Mouse (Mus musculus): Measurements from ENCODE around the gene Idh3b. TPM values are rescaled to one million over a fixed set of nuclear protein-coding genes. Genes with fewer than 3 reads are reported as not detected.

The Idh3b gene
- polyA plus RNA-seq (2014; fragmentation: Nextera tagmentation; extraction: Ambion mirVana) = 326 and 327 TPM in 2 replicates

GRCm38 (mm10) chr2:130283854-130284654 is at the start of gene Idh3b:
Idh3b (minus strand) TSS chr2:130284547.
- H3K36me3 ChIP-seq (ENCODE audit: control insufficient read depth, insufficient read depth, low read length) = peaks cover 40% of the 10 kb centered on the region
- H3K9me3 ChIP-seq (ENCODE audit: control insufficient read depth, low read length) = no peaks in the 10 kb centered on the region
- H3K27ac ChIP-seq (replicated peaks in 1 of 2; ENCODE audit: control insufficient read depth in 1 of 2, insufficient read depth in 1 of 2, low read depth in 2 of 2, low read length in 2 of 2) = peak within 1 kb of the TSS; percentile 74 to 88
- WGBS = under 1% methylated on average over 51 of the region's 51 CpGs
- H3K9ac ChIP-seq (ENCODE audit: low read length) = peak within 1 kb of the TSS; percentile 89
- peak within 1 kb of the TSS; percentile 78 for H3K4me2 ChIP-seq (ENCODE audit: low read length)
- H3K4me3 ChIP-seq (ENCODE audit: control insufficient read depth in 1 of 2, insufficient read depth in 1 of 2, low read depth in 1 of 2, low read length in 2 of 2) = peak within 1 kb of the TSS; percentile 52 to 95
- H3K4me1 ChIP-seq (ENCODE audit: control insufficient read depth in 2 of 2, insufficient read depth in 2 of 2, low read length in 2 of 2) = peaks cover 3 to 13% of the 10 kb centered on the region in 2 experiments; a peak in 3 of 4 replicates
- no peaks in the 10 kb centered on the region for H3K27me3 ChIP-seq (ENCODE audit: control insufficient read depth, insufficient read depth, low read length)
- ATAC-seq (ENCODE audit: insufficient number of reproducible peaks, insufficient read depth, low FRiP score, low read depth) = peak; percentile 74

- ATAC-seq (ENCODE audit: insufficient number of reproducible peaks, insufficient read depth, low FRiP score, low read depth) = no peak
- Histone ChIP-seq H3K4me2 (ENCODE audit: low read length) (no peak overlapping the region), H3K36me3 (ENCODE audit: control insufficient read depth, insufficient read depth, low read length) (no peaks in the 10 kb centered on the region), H3K4me1 (ENCODE audit: control insufficient read depth in 2 of 2, insufficient read depth in 2 of 2, low read length in 2 of 2) (no peaks in the 10 kb centered on the region), H3K27me3 (ENCODE audit: control insufficient read depth, insufficient read depth, low read length) (no peaks in the 10 kb centered on the region), H3K9me3 (ENCODE audit: control insufficient read depth, low read length) (no peaks in the 10 kb centered on the region), H3K27ac (replicated peaks in 1 of 2; ENCODE audit: control insufficient read depth in 1 of 2, insufficient read depth in 1 of 2, low read depth in 2 of 2, low read length in 2 of 2) (no peak overlapping the region), H3K4me3 (ENCODE audit: control insufficient read depth in 1 of 2, insufficient read depth in 1 of 2, low read depth in 1 of 2, low read length in 2 of 2) (no peak overlapping the region), H3K9ac (ENCODE audit: low read length) (no peak overlapping the region)
- 78% methylated on average over 2 of the region's 2 CpGs for WGBS
Observed at GRCm38 (mm10) chr2:130329502-130329901, 45.2 kb upstream of the Idh3b start.

GRCm38 (mm10) chr2:130327057-130327456 is 42.7 kb upstream of the Idh3b start:
- WGBS = 74% methylated on average over 1 of the region's 1 CpGs
- Histone ChIP-seq H3K27me3 (ENCODE audit: control insufficient read depth, insufficient read depth, low read length) (no peaks in the 10 kb centered on the region), H3K9me3 (ENCODE audit: control insufficient read depth, low read length) (no peaks in the 10 kb centered on the region), H3K9ac (ENCODE audit: low read length) (no peak overlapping the region), H3K27ac (replicated peaks in 1 of 2; ENCODE audit: control insufficient read depth in 1 of 2, insufficient read depth in 1 of 2, low read depth in 2 of 2, low read length in 2 of 2) (no peak overlapping the region), H3K4me2 (ENCODE audit: low read length) (no peak overlapping the region), H3K36me3 (ENCODE audit: control insufficient read depth, insufficient read depth, low read length) (no peaks in the 10 kb centered on the region), H3K4me3 (ENCODE audit: control insufficient read depth in 1 of 2, insufficient read depth in 1 of 2, low read depth in 1 of 2, low read length in 2 of 2) (no peak overlapping the region), H3K4me1 (ENCODE audit: control insufficient read depth in 2 of 2, insufficient read depth in 2 of 2, low read length in 2 of 2) (no peaks in the 10 kb centered on the region)
- no peak for ATAC-seq (ENCODE audit: insufficient number of reproducible peaks, insufficient read depth, low FRiP score, low read depth)

GRCm38 (mm10) chr2:130303014-130303413 is 18.7 kb upstream of the Idh3b start:
- ATAC-seq (ENCODE audit: insufficient number of reproducible peaks, insufficient read depth, low FRiP score, low read depth) = no peak
- Histone ChIP-seq H3K27ac (replicated peaks in 1 of 2; ENCODE audit: control insufficient read depth in 1 of 2, insufficient read depth in 1 of 2, low read depth in 2 of 2, low read length in 2 of 2) (no peak overlapping the region), H3K4me2 (ENCODE audit: low read length) (no peak overlapping the region), H3K9ac (ENCODE audit: low read length) (no peak overlapping the region), H3K27me3 (ENCODE audit: control insufficient read depth, insufficient read depth, low read length) (peaks cover 8% of the 10 kb centered on the region; the same call in 1 of the 2 replicates), H3K4me3 (ENCODE audit: control insufficient read depth in 1 of 2, insufficient read depth in 1 of 2, low read depth in 1 of 2, low read length in 2 of 2) (no peak overlapping the region), H3K4me1 (ENCODE audit: control insufficient read depth in 2 of 2, insufficient read depth in 2 of 2, low read length in 2 of 2) (no peaks in the 10 kb centered on the region), H3K9me3 (ENCODE audit: control insufficient read depth, low read length) (no peaks in the 10 kb centered on the region), H3K36me3 (ENCODE audit: control insufficient read depth, insufficient read depth, low read length) (0 out of 2 replicates have a peak, but pooled peaks cover 3% of the 10 kb centered on the region)
- WGBS = 51% methylated on average over 4 of the region's 4 CpGs

- no peak overlapping the region for H3K27ac ChIP-seq (replicated peaks in 1 of 2; ENCODE audit: control insufficient read depth in 1 of 2, insufficient read depth in 1 of 2, low read depth in 2 of 2, low read length in 2 of 2)
- no peak for ATAC-seq (ENCODE audit: insufficient number of reproducible peaks, insufficient read depth, low FRiP score, low read depth)
- no peak overlapping the region for H3K4me3 ChIP-seq (ENCODE audit: control insufficient read depth in 1 of 2, insufficient read depth in 1 of 2, low read depth in 1 of 2, low read length in 2 of 2)
- no peaks in the 10 kb centered on the region for H3K9me3 ChIP-seq (ENCODE audit: control insufficient read depth, low read length)
- H3K4me1 ChIP-seq (ENCODE audit: control insufficient read depth in 2 of 2, insufficient read depth in 2 of 2, low read length in 2 of 2) = peaks cover 4 to 9% of the 10 kb centered on the region in 2 experiments; a peak in 3 of 4 replicates
- H3K36me3 ChIP-seq (ENCODE audit: control insufficient read depth, insufficient read depth, low read length) = no peaks in the 10 kb centered on the region
- no peak overlapping the region for H3K9ac ChIP-seq (ENCODE audit: low read length)
- WGBS = 71% methylated on average over 9 of the region's 9 CpGs
- peaks cover 51% of the 10 kb centered on the region for H3K27me3 ChIP-seq (ENCODE audit: control insufficient read depth, insufficient read depth, low read length)
- H3K4me2 ChIP-seq (ENCODE audit: low read length) = no peak overlapping the region
Observed at GRCm38 (mm10) chr2:130297580-130297979, 13.2 kb upstream of the Idh3b start.

GRCm38 (mm10) chr2:130296134-130296745 is 11.9 kb upstream of the Idh3b start:
- no peak overlapping the region for H3K27ac ChIP-seq (replicated peaks in 1 of 2; ENCODE audit: control insufficient read depth in 1 of 2, insufficient read depth in 1 of 2, low read depth in 2 of 2, low read length in 2 of 2)
- peaks cover 54% of the 10 kb centered on the region for H3K27me3 ChIP-seq (ENCODE audit: control insufficient read depth, insufficient read depth, low read length)
- no peaks in the 10 kb centered on the region for H3K9me3 ChIP-seq (ENCODE audit: control insufficient read depth, low read length)
- H3K4me2 ChIP-seq (ENCODE audit: low read length) = peak overlapping the region; percentile 89
- peak overlapping the region; percentile 60 to 65 for H3K4me3 ChIP-seq (ENCODE audit: control insufficient read depth in 1 of 2, insufficient read depth in 1 of 2, low read depth in 1 of 2, low read length in 2 of 2)
- 5% methylated on average over 20 of the region's 20 CpGs for WGBS
- H3K36me3 ChIP-seq (ENCODE audit: control insufficient read depth, insufficient read depth, low read length) = no peaks in the 10 kb centered on the region
- peak overlapping the region; percentile 80 for H3K9ac ChIP-seq (ENCODE audit: low read length)
- ATAC-seq (ENCODE audit: insufficient number of reproducible peaks, insufficient read depth, low FRiP score, low read depth) = 0 out of 2 replicates have a peak, but pooled peaks have one; percentile 3
- H3K4me1 ChIP-seq (ENCODE audit: control insufficient read depth in 2 of 2, insufficient read depth in 2 of 2, low read length in 2 of 2) = peaks cover 4 to 9% of the 10 kb centered on the region in 2 experiments; a peak in 3 of 4 replicates

GRCm38 (mm10) chr2:130295331-130296133 is 11.2 kb upstream of the Idh3b start:
- H3K9me3 ChIP-seq (ENCODE audit: control insufficient read depth, low read length) = no peaks in the 10 kb centered on the region
- H3K27me3 ChIP-seq (ENCODE audit: control insufficient read depth, insufficient read depth, low read length) = peaks cover 54% of the 10 kb centered on the region

More at GRCm38 (mm10) chr2:130295331-130296133, 11.2 kb upstream of the Idh3b start:
- H3K36me3 ChIP-seq (ENCODE audit: control insufficient read depth, insufficient read depth, low read length) = no peaks in the 10 kb centered on the region
- peaks cover 4 to 9% of the 10 kb centered on the region in 2 experiments; a peak in 3 of 4 replicates for H3K4me1 ChIP-seq (ENCODE audit: control insufficient read depth in 2 of 2, insufficient read depth in 2 of 2, low read length in 2 of 2)
- WGBS = under 1% methylated on average over 56 of the region's 99 CpGs
- peak; percentile 48; the same call in 1 of the 2 replicates for ATAC-seq (ENCODE audit: insufficient number of reproducible peaks, insufficient read depth, low FRiP score, low read depth)
- H3K4me3 ChIP-seq (ENCODE audit: control insufficient read depth in 1 of 2, insufficient read depth in 1 of 2, low read depth in 1 of 2, low read length in 2 of 2) = peak overlapping the region; percentile 60 to 65
- H3K4me2 ChIP-seq (ENCODE audit: low read length) = peak overlapping the region; percentile 89
- H3K27ac ChIP-seq (replicated peaks in 1 of 2; ENCODE audit: control insufficient read depth in 1 of 2, insufficient read depth in 1 of 2, low read depth in 2 of 2, low read length in 2 of 2) = no peak overlapping the region
- peak overlapping the region; percentile 80 for H3K9ac ChIP-seq (ENCODE audit: low read length)
